Mouse (Mus musculus) v-Abl transformed pro-B cells (cell line): ENCODE data around the gene Dhrs11.

Experiments used
- in situ Hi-C, 2 experiments: fragments of 400-800 bp; cut with MboI; formaldehyde crosslinking; loops; one replicate each; pipeline ENCODE4 v1.15.1; 2025; ENCODE audit not compliant: unreplicated experiment in 2 of 2

Gene Dhrs11

GRCm38 (mm10) chr11:84774870-84775514 lies 53.8 kb downstream of the Dhrs11 start:
- in situ Hi-C loops = no loop called here
